Mouse (Mus musculus) kidney, adult 2 months (tissue): ENCODE data around the gene Acad9. TPM values are rescaled to one million over a fixed set of nuclear protein-coding genes. Genes with fewer than 3 reads are reported as not detected.

Experiments used
- DNase-seq: peaks from one replicate; pipeline ENCODE4 v3.0.0; 2021
- H3K27ac ChIP-seq: fragments of 200-500 bp; 2 replicates; pipeline ENCODE4 v1.5.1; 2012; ENCODE audit warnings: low read depth, low read length, control low read depth, inconsistent platforms; ENCODE audit not compliant: insufficient read depth
- H3K27me3 ChIP-seq: fragments of 200-500 bp; replicated peaks from 2 replicates; pipeline ENCODE4 v1.6.1; 2012; ENCODE audit warnings: mild to moderate bottlenecking, moderate library complexity, low read length, inconsistent platforms; ENCODE audit not compliant: control insufficient read depth, insufficient read depth
- H3K36me3 ChIP-seq: fragments of 200-500 bp; 2 replicates; pipeline ENCODE4 v1.6.1; 2012; ENCODE audit warnings: mild to moderate bottlenecking, moderate library complexity, low read length, inconsistent platforms; ENCODE audit not compliant: control insufficient read depth, insufficient read depth
- H3K4me1 ChIP-seq: fragments of 200-500 bp; 2 replicates; pipeline ENCODE4 v1.6.1; 2011; ENCODE audit warnings: low read length; ENCODE audit not compliant: control insufficient read depth, insufficient read depth
- H3K4me3 ChIP-seq: fragments of 200-500 bp; 2 replicates; pipeline ENCODE4 v1.5.1; 2011; ENCODE audit warnings: mild to moderate bottlenecking, low read depth, low read length, control low read depth; ENCODE audit not compliant: insufficient read depth
- CTCF ChIP-seq: fragments of 200-500 bp; conservative IDR thresholded peaks from 2 replicates; pipeline ENCODE4 v1.5.1; 2011; ENCODE audit warnings: low read depth, mild to moderate bottlenecking, control low read depth, low read length, moderate library complexity, mixed read lengths; ENCODE audit not compliant: insufficient read depth, insufficient read length
- POLR2A ChIP-seq: fragments of 200-500 bp; IDR thresholded peaks from one replicate; pipeline ENCODE4 v1.6.1; 2011; ENCODE audit warnings: low read depth, low read length, control low read depth
- WGBS: fragments of 180-500 bp; shearing (Covaris S2); methylation state at CpG from one replicate; pipeline ENCODE4 v1.1.7; 2018; 5-methylcytosine and 5-hydroxymethylcytosine counted together
- polyA plus RNA-seq: library from polyadenylated mRNA; depleted of rRNA; stranded (reverse); fragments of >200 nt; gene quantifications from 2 replicates; pipeline ENCODE4 v1.2.3, GENCODE M21; 2012; rRNA removed

Gene Acad9
- polyA plus RNA-seq, 1 experiment: 41.1 TPM

- WGBS: 44% methylated on average over 2 of the region's 2 CpGs
- H3K4me3 ChIP-seq: no peak overlapping the region
- H3K4me1 ChIP-seq: no peaks in the 10 kb centered on the region
- H3K27ac ChIP-seq: no peak overlapping the region
- TF ChIP-seq CTCF (0 out of 2 replicates have a peak, but pooled peaks have one; percentile 9), POLR2A (no peak)
- no peaks in the 10 kb centered on the region for H3K27me3 ChIP-seq
- DNase-seq: peak; percentile 74
- H3K36me3 ChIP-seq: no peaks in the 10 kb centered on the region
Measured at GRCm38 (mm10) chr3:36137560-36137959, 71.8 kb downstream of the Acad9 start.

GRCm38 (mm10) chr3:36138171-36138660 lies 72.4 kb downstream of the Acad9 start:
- no peak for DNase-seq
- no peak overlapping the region for H3K27ac ChIP-seq
- no peak overlapping the region for H3K4me3 ChIP-seq
- TF ChIP-seq POLR2A: no peak
- TF ChIP-seq CTCF: no peak
- H3K36me3 ChIP-seq: no peaks in the 10 kb centered on the region
- no peaks in the 10 kb centered on the region for H3K27me3 ChIP-seq
- H3K4me1 ChIP-seq: no peaks in the 10 kb centered on the region
- 80% methylated on average over 1 of the region's 1 CpGs for WGBS

- TF ChIP-seq CTCF (no peak), POLR2A (no peak)
- DNase-seq: no peak
- H3K36me3 ChIP-seq: no peaks in the 10 kb centered on the region
- no peak overlapping the region for H3K4me3 ChIP-seq
- no peaks in the 10 kb centered on the region for H3K4me1 ChIP-seq
- no peak overlapping the region for H3K27ac ChIP-seq
- H3K27me3 ChIP-seq: no peaks in the 10 kb centered on the region
Measured at GRCm38 (mm10) chr3:36138996-36139395, 73.2 kb downstream of the Acad9 start.

Other genes with a start within 250 kb of the Acad9 start
- gene Dcun1d1, start 128.5 kb upstream of the Acad9 start, polyA plus RNA-seq: 8.2 and 11.9 TPM in 2 replicates
- gene Mccc1, start 65.3 kb upstream of the Acad9 start, polyA plus RNA-seq: 73.3 and 73.7 TPM in 2 replicates
- 0.05 TPM in 2 replicates for gene Ccdc144b, start 12.4 kb upstream of the Acad9 start, polyA plus RNA-seq
- gene D3Ertd254e, start 85.0 kb downstream of the Acad9 start, polyA plus RNA-seq: 1.0 and 1.3 TPM in 2 replicates
- gene Qrfpr, start 156.3 kb downstream of the Acad9 start, polyA plus RNA-seq: not detected in 2 replicates